Mouse (Mus musculus): ENCODE measurements around the gene Emp3. TPM values are rescaled to one million over a fixed set of nuclear protein-coding genes. Genes with fewer than 3 reads are reported as not detected.

The Emp3 gene
- total and polyA plus RNA-seq, 3 experiments: 18.8 to 135 (median 56.6) TPM

GRCm38 (mm10) chr7:45902481-45903002 is 18.7 kb downstream of the Emp3 start:
- Histone ChIP-seq H3K27me3 (replicated peaks) (no peaks in the 10 kb centered on the region), H3K4me2 (ENCODE audit: insufficient read depth, low read depth, poor library complexity, severe bottlenecking) (no peak overlapping the region), H3K9me3 (replicated peaks; ENCODE audit: low read length) (no peaks in the 10 kb centered on the region), H3K36me3 (replicated peaks in 1 of 2; ENCODE audit: control insufficient read depth in 1 of 2, insufficient read depth in 1 of 2, low read length in 1 of 2) (peaks cover 4 to 22% of the 10 kb centered on the region in 2 experiments), H3K4me3 (replicated peaks in 1 of 3; ENCODE audit: low read depth in 2 of 3, low read length in 2 of 3, poor library complexity in 1 of 3) (no peak overlapping the region), H3K27ac (ENCODE audit: insufficient read depth, low read depth) (no peak overlapping the region), H3K9ac (ENCODE audit: insufficient read depth, low read depth) (no peak overlapping the region), H3K79me2 (replicated peaks; ENCODE audit: control insufficient read depth, extremely low read depth, insufficient read depth, poor library complexity, severe bottlenecking) (no peaks in the 10 kb centered on the region), H3K4me1 (ENCODE audit: control insufficient read depth in 1 of 2, insufficient read depth in 2 of 2) (peaks cover 0 to 15% of the 10 kb centered on the region in 2 experiments; a peak in 2 of 4 replicates)
- TF ChIP-seq MAX (IDR thresholded peaks at IDR 0.05; ENCODE audit: low read length): no peak
- TF ChIP-seq MEF2A (IDR thresholded peaks at IDR 0.05; ENCODE audit: borderline replicate concordance, low read depth, low read length): no peak
- no peak for TF ChIP-seq RCOR1 (conservative IDR thresholded peaks at IDR 0.05; ENCODE audit: low read depth, low read length)
- no peak for TF ChIP-seq SMC3 (IDR thresholded peaks at IDR 0.05; ENCODE audit: low read depth, low read length)
- TF ChIP-seq USF2 (conservative IDR thresholded peaks at IDR 0.05; ENCODE audit: low read depth, low read length): no peak
- TF ChIP-seq ZNF384 (IDR thresholded peaks at IDR 0.05; ENCODE audit: low read depth, low read length): no peak
- TF ChIP-seq USF1 (IDR thresholded peaks at IDR 0.05; ENCODE audit: low read depth, low read length): no peak
- no peak for TF ChIP-seq BHLHE40 (IDR thresholded peaks at IDR 0.05; ENCODE audit: low read depth, low read length)
- no peak for TF ChIP-seq SIN3A (IDR thresholded peaks at IDR 0.05; ENCODE audit: low read length)
- TF ChIP-seq ELF1 (IDR thresholded peaks at IDR 0.05; ENCODE audit: low read depth, low read length): no peak
- no peak for TF ChIP-seq TCF12 (IDR thresholded peaks at IDR 0.05; ENCODE audit: low read depth, low read length)
- TF ChIP-seq CTCF (conservative IDR thresholded peaks at IDR 0.05 in 1 of 2, IDR thresholded peaks at IDR 0.05 in 1 of 2; ENCODE audit: low read depth in 2 of 2, low read length in 2 of 2): no peak
- TF ChIP-seq ZC3H11A (IDR thresholded peaks at IDR 0.05; ENCODE audit: low read depth, low read length): no peak
- no peak for TF ChIP-seq MXI1 (IDR thresholded peaks at IDR 0.05; ENCODE audit: low read depth, low read length)
- TF ChIP-seq POLR2A (IDR thresholded peaks at IDR 0.05; ENCODE audit: low read depth, low read length): no peak
- no peak for DNase-seq (ENCODE audit: extremely low read depth)
- dilution Hi-C loops (cut with MboI; ENCODE audit: extremely low pct_ligation_motif_present, extremely low pct_unique_long_range_greater_than_20kb, low sequenced_read_pairs) (no loop called here), in situ Hi-C loops (cut with MboI; ENCODE audit: low pct_ligation_motif_present, low pct_unique_long_range_greater_than_20kb, low sequenced_read_pairs) (no loop called here)

- DNase-seq (ENCODE audit: extremely low read depth): peak; percentile 50
- H3K9ac ChIP-seq (ENCODE audit: insufficient read depth, low read depth): no peak overlapping the region
Measured at GRCm38 (mm10) chr7:45901562-45901961, 19.6 kb downstream of the Emp3 start.

More at GRCm38 (mm10) chr7:45901562-45901961, 19.6 kb downstream of the Emp3 start:
- no peaks in the 10 kb centered on the region for H3K9me3 ChIP-seq (replicated peaks; ENCODE audit: low read length)
- H3K36me3 ChIP-seq (replicated peaks in 1 of 2; ENCODE audit: control insufficient read depth in 1 of 2, insufficient read depth in 1 of 2, low read length in 1 of 2): peaks cover 0 to 15% of the 10 kb centered on the region in 2 experiments
- H3K27me3 ChIP-seq (replicated peaks): no peaks in the 10 kb centered on the region
- in situ Hi-C loops (cut with MboI; ENCODE audit: low pct_ligation_motif_present, low pct_unique_long_range_greater_than_20kb, low sequenced_read_pairs): no loop called here
- H3K79me2 ChIP-seq (replicated peaks; ENCODE audit: control insufficient read depth, extremely low read depth, insufficient read depth, poor library complexity, severe bottlenecking): no peaks in the 10 kb centered on the region
- TF ChIP-seq USF1 (IDR thresholded peaks at IDR 0.05; ENCODE audit: low read depth, low read length): no peak
- TF ChIP-seq NRF1 (IDR thresholded peaks at IDR 0.05; ENCODE audit: low read depth, low read length): 0 out of 2 replicates have a peak, but pooled peaks have one; percentile 9
- no peak overlapping the region for H3K4me3 ChIP-seq (replicated peaks in 1 of 3; ENCODE audit: low read depth in 2 of 3, low read length in 2 of 3, poor library complexity in 1 of 3)
- H3K4me1 ChIP-seq (ENCODE audit: control insufficient read depth in 1 of 2, insufficient read depth in 2 of 2): peaks cover 0 to 10% of the 10 kb centered on the region in 2 experiments; a peak in 2 of 4 replicates
- dilution Hi-C loops (cut with MboI; ENCODE audit: extremely low pct_ligation_motif_present, extremely low pct_unique_long_range_greater_than_20kb, low sequenced_read_pairs): no loop called here
- H3K27ac ChIP-seq (ENCODE audit: insufficient read depth, low read depth): no peak overlapping the region
- no peak overlapping the region for H3K4me2 ChIP-seq (ENCODE audit: insufficient read depth, low read depth, poor library complexity, severe bottlenecking)
